Mouse (Mus musculus): ENCODE results near the gene Rbm14. TPM values are rescaled to one million over a fixed set of nuclear protein-coding genes. Genes with fewer than 3 reads are reported as not detected.

Rbm14 gene
- polyA plus RNA-seq, 1 experiment from 2014 or later = 113 TPM

- Histone ChIP-seq H3K36me3 (peaks cover 4% of the 10 kb centered on the region; the same call in 1 of the 2 replicates), H3K27ac (no peak overlapping the region), H3K4me2 (no peak overlapping the region), H3K9me3 (no peaks in the 10 kb centered on the region), H3K9ac (replicated peaks) (no peak overlapping the region), H3K4me1 (replicated peaks) (peaks cover 14% of the 10 kb centered on the region), H3K4me3 (replicated peaks) (no peak overlapping the region), H3K27me3 (peaks cover 38% of the 10 kb centered on the region)
- no peak for ATAC-seq (ENCODE audit: insufficient number of reproducible peaks, insufficient read depth, low FRiP score, low TSS enrichment, low read depth)
- WGBS = 84% methylated on average over 9 of the region's 9 CpGs
Observed at GRCm38 (mm10) chr19:4840848-4841247, 29.4 kb upstream of the Rbm14 start.

- Histone ChIP-seq H3K9ac (replicated peaks) (peak within 1 kb of the TSS; percentile 75), H3K27ac (no peak within 1 kb of the TSS)
- peak; percentile 99 for ATAC-seq (ENCODE audit: insufficient number of reproducible peaks, insufficient read depth, low FRiP score, low TSS enrichment, low read depth)
Observed at GRCm38 (mm10) chr19:4839149-4839548, 27.7 kb upstream of the Rbm14 start, which contains the start of the genes Ccs and Ccdc87. Ccs (minus strand) TSS chr19:4839332. Ccdc87 (plus strand) TSS chr19:4839366.

GRCm38 (mm10) chr19:4838526-4839140 is 27.2 kb upstream of the Rbm14 start:
- WGBS = 38% methylated on average over 10 of the region's 10 CpGs
- no peaks in the 10 kb centered on the region for H3K9me3 ChIP-seq
- H3K27me3 ChIP-seq = peaks cover 38% of the 10 kb centered on the region
- peak overlapping the region; percentile 62 for H3K4me3 ChIP-seq (replicated peaks)
- peaks cover 14% of the 10 kb centered on the region for H3K4me1 ChIP-seq (replicated peaks)
- H3K36me3 ChIP-seq = peaks cover 4% of the 10 kb centered on the region; the same call in 1 of the 2 replicates
- H3K27ac ChIP-seq = no peak overlapping the region
- H3K4me2 ChIP-seq = peak overlapping the region; percentile 96
- H3K9ac ChIP-seq (replicated peaks) = peak overlapping the region; percentile 75
- ATAC-seq (ENCODE audit: insufficient number of reproducible peaks, insufficient read depth, low FRiP score, low TSS enrichment, low read depth) = peak; percentile 1; the same call in 1 of the 2 replicates

More at GRCm38 (mm10) chr19:4839149-4839548, 27.7 kb upstream of the Rbm14 start, which contains the start of the genes Ccs and Ccdc87:
- H3K27me3 ChIP-seq = peaks cover 38% of the 10 kb centered on the region
- peaks cover 4% of the 10 kb centered on the region; the same call in 1 of the 2 replicates for H3K36me3 ChIP-seq
- H3K9me3 ChIP-seq = no peaks in the 10 kb centered on the region
- H3K4me3 ChIP-seq (replicated peaks) = peak within 1 kb of the TSS; percentile 62
- WGBS = under 1% methylated on average over 25 of the region's 25 CpGs
- H3K4me2 ChIP-seq = peak within 1 kb of the TSS; percentile 96
- H3K4me1 ChIP-seq (replicated peaks) = peaks cover 14% of the 10 kb centered on the region

- Histone ChIP-seq H3K9ac (replicated peaks) (no peak overlapping the region), H3K27me3 (peaks cover 27% of the 10 kb centered on the region), H3K36me3 (peaks cover 17% of the 10 kb centered on the region), H3K4me3 (replicated peaks) (no peak overlapping the region), H3K9me3 (no peaks in the 10 kb centered on the region), H3K4me2 (no peak overlapping the region), H3K27ac (no peak overlapping the region), H3K4me1 (replicated peaks) (peaks cover 14% of the 10 kb centered on the region)
- no peak for ATAC-seq (ENCODE audit: insufficient number of reproducible peaks, insufficient read depth, low FRiP score, low TSS enrichment, low read depth)
- WGBS = 95% methylated on average over 6 of the region's 6 CpGs
Observed at GRCm38 (mm10) chr19:4837049-4837448, 25.6 kb upstream of the Rbm14 start.

- Histone ChIP-seq H3K27me3 (peaks cover 18% of the 10 kb centered on the region), H3K9ac (replicated peaks) (no peak overlapping the region), H3K4me2 (no peak overlapping the region), H3K4me1 (replicated peaks) (peaks cover 14% of the 10 kb centered on the region), H3K4me3 (replicated peaks) (no peak overlapping the region), H3K36me3 (peaks cover 19% of the 10 kb centered on the region), H3K9me3 (no peaks in the 10 kb centered on the region), H3K27ac (no peak overlapping the region)
- WGBS = 77% methylated on average over 2 of the region's 2 CpGs
- no peak for ATAC-seq (ENCODE audit: insufficient number of reproducible peaks, insufficient read depth, low FRiP score, low TSS enrichment, low read depth)
Observed at GRCm38 (mm10) chr19:4836096-4836495, 24.7 kb upstream of the Rbm14 start.

GRCm38 (mm10) chr19:4833977-4834376 is 22.5 kb upstream of the Rbm14 start:
- Histone ChIP-seq H3K9me3 (no peaks in the 10 kb centered on the region), H3K27ac (no peak overlapping the region), H3K27me3 (no peaks in the 10 kb centered on the region), H3K9ac (replicated peaks) (no peak overlapping the region), H3K36me3 (peaks cover 31% of the 10 kb centered on the region), H3K4me2 (no peak overlapping the region), H3K4me1 (replicated peaks) (peaks cover 11% of the 10 kb centered on the region), H3K4me3 (replicated peaks) (no peak overlapping the region)
- 79% methylated on average over 8 of the region's 8 CpGs for WGBS
- no peak for ATAC-seq (ENCODE audit: insufficient number of reproducible peaks, insufficient read depth, low FRiP score, low TSS enrichment, low read depth)

- 62% methylated on average over 7 of the region's 7 CpGs for WGBS
- H3K4me1 ChIP-seq (replicated peaks) = peaks cover 3% of the 10 kb centered on the region; the same call in 1 of the 2 replicates
- no peak overlapping the region for H3K9ac ChIP-seq (replicated peaks)
- H3K9me3 ChIP-seq = no peaks in the 10 kb centered on the region
- peaks cover 53% of the 10 kb centered on the region for H3K36me3 ChIP-seq
- no peak overlapping the region for H3K4me2 ChIP-seq
- no peak overlapping the region for H3K4me3 ChIP-seq (replicated peaks)
- no peak overlapping the region for H3K27ac ChIP-seq
- ATAC-seq (ENCODE audit: insufficient number of reproducible peaks, insufficient read depth, low FRiP score, low TSS enrichment, low read depth) = no peak
- no peaks in the 10 kb centered on the region for H3K27me3 ChIP-seq
Observed at GRCm38 (mm10) chr19:4829156-4829555, 17.7 kb upstream of the Rbm14 start.

GRCm38 (mm10) chr19:4828444-4829114 is 17.1 kb upstream of the Rbm14 start:
- 50% methylated on average over 16 of the region's 16 CpGs for WGBS
- Histone ChIP-seq H3K4me2 (no peak overlapping the region), H3K9me3 (no peaks in the 10 kb centered on the region), H3K27ac (no peak overlapping the region), H3K4me1 (replicated peaks) (peaks cover 3% of the 10 kb centered on the region; the same call in 1 of the 2 replicates), H3K9ac (replicated peaks) (no peak overlapping the region), H3K27me3 (no peaks in the 10 kb centered on the region), H3K4me3 (replicated peaks) (no peak overlapping the region), H3K36me3 (peaks cover 56% of the 10 kb centered on the region)
- no peak for ATAC-seq (ENCODE audit: insufficient number of reproducible peaks, insufficient read depth, low FRiP score, low TSS enrichment, low read depth)

GRCm38 (mm10) chr19:4820678-4821303 is 9.4 kb upstream of the Rbm14 start:
- WGBS = 84% methylated on average over 5 of the region's 5 CpGs

GRCm38 (mm10) chr19:4817182-4817835 is 5.9 kb upstream of the Rbm14 start:
- H3K27ac ChIP-seq = no peak overlapping the region
- no peaks in the 10 kb centered on the region for H3K36me3 ChIP-seq
- WGBS = 67% methylated on average over 1 of the region's 1 CpGs
- no peaks in the 10 kb centered on the region for H3K9me3 ChIP-seq
- no peaks in the 10 kb centered on the region for H3K27me3 ChIP-seq
- H3K4me3 ChIP-seq (replicated peaks) = no peak overlapping the region
- no peak overlapping the region for H3K4me2 ChIP-seq
- H3K4me1 ChIP-seq (replicated peaks) = no peaks in the 10 kb centered on the region
- no peak overlapping the region for H3K9ac ChIP-seq (replicated peaks)
- no peak for ATAC-seq (ENCODE audit: insufficient number of reproducible peaks, insufficient read depth, low FRiP score, low TSS enrichment, low read depth)

More at GRCm38 (mm10) chr19:4820678-4821303, 9.4 kb upstream of the Rbm14 start:
- H3K27me3 ChIP-seq = no peaks in the 10 kb centered on the region
- H3K4me2 ChIP-seq = no peak overlapping the region
- H3K36me3 ChIP-seq = peaks cover 19% of the 10 kb centered on the region
- no peak for ATAC-seq (ENCODE audit: insufficient number of reproducible peaks, insufficient read depth, low FRiP score, low TSS enrichment, low read depth)
- no peaks in the 10 kb centered on the region for H3K4me1 ChIP-seq (replicated peaks)
- H3K27ac ChIP-seq = no peak overlapping the region
- no peak overlapping the region for H3K4me3 ChIP-seq (replicated peaks)
- H3K9ac ChIP-seq (replicated peaks) = no peak overlapping the region
- no peaks in the 10 kb centered on the region for H3K9me3 ChIP-seq

GRCm38 (mm10) chr19:4813015-4813414 is 1.6 kb upstream of the Rbm14 start:
- Histone ChIP-seq H3K4me2 (no peak overlapping the region), H3K4me1 (replicated peaks) (peaks cover 19% of the 10 kb centered on the region), H3K36me3 (no peaks in the 10 kb centered on the region), H3K9ac (replicated peaks) (no peak overlapping the region), H3K27me3 (no peaks in the 10 kb centered on the region), H3K4me3 (replicated peaks) (no peak overlapping the region), H3K27ac (no peak overlapping the region), H3K9me3 (no peaks in the 10 kb centered on the region)
- no peak for ATAC-seq (ENCODE audit: insufficient number of reproducible peaks, insufficient read depth, low FRiP score, low TSS enrichment, low read depth)
- WGBS = 83% methylated on average over 6 of the region's 6 CpGs

Measured in limb, embryonic 12.5 days (tissue).